Mouse (Mus musculus) left cerebral cortex, adult 18-20 months (tissue): ENCODE measurements around the gene 2610507B11Rik. TPM values are rescaled to one million over a fixed set of nuclear protein-coding genes. Genes with fewer than 3 reads are reported as not detected.

ENCODE experiments used
- DNase-seq, 2 experiments: peaks; one replicate each; pipeline ENCODE4 v3.0.0; 2021 to 2022; ENCODE audit warnings: low spot score in 2 of 2, mixed read lengths in 1 of 2
- total RNA-seq, 2 experiments: library from RNA; stranded (reverse); gene quantifications; 2 replicates each; pipeline ENCODE4 v1.2.3; 2021

The 2610507B11Rik gene
- total RNA-seq, 2 experiments from 2014 or later, result 165 to 170 TPM

- DNase-seq, result no peak
These were observed 72.4 kb downstream of the 2610507B11Rik start for GRCm38 (mm10) chr11:78333992-78334391.

GRCm38 (mm10) chr11:78337040-78337439 is 75.5 kb downstream of the 2610507B11Rik start:
- no peak for DNase-seq

Other genes starting within 250 kb of the 2610507B11Rik start
- gene Dhrs13, start 229.5 kb upstream of the 2610507B11Rik start, total RNA-seq, result 1 to 10 TPM; 5.1 to 6.9 TPM
- gene Flot2, start 223.8 kb upstream of the 2610507B11Rik start, total RNA-seq, result 10 to 100 TPM; 93.0 to 93.2 TPM
- 10 to 100 TPM; 18.4 to 19.0 TPM for gene Eral1, start 181.4 kb upstream of the 2610507B11Rik start, total RNA-seq
- 10 to 100 TPM; 29.5 to 30.0 TPM for gene Fam222b, start 167.1 kb upstream of the 2610507B11Rik start, total RNA-seq
- 1 to 10 TPM; 9.7 TPM for gene Traf4, start 96.2 kb upstream of the 2610507B11Rik start, total RNA-seq
- gene Nek8, start 85.1 kb upstream of the 2610507B11Rik start, total RNA-seq, result 1 to 10 TPM; 3.2 to 3.5 TPM
- gene Tlcd1, start 85.0 kb upstream of the 2610507B11Rik start, total RNA-seq, result 10 to 100 TPM; 25.3 to 33.8 TPM
- 100 to 1,000 TPM; 729 to 741 TPM for gene Rpl23a, start 78.2 kb upstream of the 2610507B11Rik start, total RNA-seq
- 10 to 100 TPM; 15.2 to 18.0 TPM for gene Rab34, start 73.3 kb upstream of the 2610507B11Rik start, total RNA-seq
- 1 to 10 TPM; 5.7 to 6.3 TPM for gene Proca1, start 68.4 kb upstream of the 2610507B11Rik start, total RNA-seq
- 10 to 100 TPM; 65.2 to 68.1 TPM for gene Sdf2, start 16.0 kb upstream of the 2610507B11Rik start, total RNA-seq
- gene Supt6, start 15.8 kb upstream of the 2610507B11Rik start, total RNA-seq, result 10 to 100 TPM; 93.8 to 96.5 TPM
- gene BC030499, start 29.1 kb downstream of the 2610507B11Rik start, total RNA-seq, result 10 to 100 TPM; 18.3 to 20.0 TPM
- gene Spag5, start 39.8 kb downstream of the 2610507B11Rik start, total RNA-seq, result 10 to 100 TPM in 1 of 2 experiments, 1 to 10 TPM in 1; 9.8 to 11.3 TPM
- 100 to 1,000 TPM; 733 to 876 TPM for gene Aldoc, start 61.2 kb downstream of the 2610507B11Rik start, total RNA-seq
- gene Pigs, start 66.7 kb downstream of the 2610507B11Rik start, total RNA-seq, result 10 to 100 TPM; 58.4 to 61.2 TPM
- 10 to 100 TPM; 32.5 to 35.5 TPM for gene Unc119, start 81.7 kb downstream of the 2610507B11Rik start, total RNA-seq
- gene Foxn1, start 124.8 kb downstream of the 2610507B11Rik start, total RNA-seq, result not detected
- gene Slc13a2, start 160.5 kb downstream of the 2610507B11Rik start, total RNA-seq, result not detected
- gene Slc46a1, start 203.9 kb downstream of the 2610507B11Rik start, total RNA-seq, result 10 to 100 TPM; 10.5 to 13.8 TPM
- 10 to 100 TPM; 31.3 to 32.5 TPM for gene Sarm1, start 236.0 kb downstream of the 2610507B11Rik start, total RNA-seq
- gene Vtn, start 237.3 kb downstream of the 2610507B11Rik start, total RNA-seq, result 10 to 100 TPM; 75.1 to 84.9 TPM
- under 1 TPM; 0.49 to 0.93 TPM for gene Sebox, start 241.7 kb downstream of the 2610507B11Rik start, total RNA-seq